Mouse (Mus musculus) macrophage (primary cell): Measurements from ENCODE around the gene Coro1a. TPM values are rescaled to one million over a fixed set of nuclear protein-coding genes. Genes with fewer than 3 reads are reported as not detected.

Source experiments
- H3K27ac ChIP-seq: fragments of 350-480 bp; formaldehyde crosslinking; 2 replicates; pipeline ENCODE4 v1.9.0; 2021
- H3K36me3 ChIP-seq: fragments of 350-480 bp; formaldehyde crosslinking; 2 replicates; pipeline ENCODE4 v1.9.0; 2021; ENCODE audit errors: inconsistent target
- H3K4me3 ChIP-seq: fragments of 350-480 bp; formaldehyde crosslinking; 2 replicates; pipeline ENCODE4 v1.9.0; 2021; ENCODE audit errors: inconsistent target
- H3K79me2 ChIP-seq: fragments of 350-480 bp; formaldehyde crosslinking; 2 replicates; pipeline ENCODE4 v1.9.0; 2021; ENCODE audit errors: inconsistent target
- WGBS: methylation state at CpG from one replicate; pipeline ENCODE4 v1.1.7; 2026; ENCODE audit warnings: inconsistent platforms; ENCODE audit not compliant: missing documents; 5-methylcytosine and 5-hydroxymethylcytosine counted together
- polyA plus RNA-seq: library from polyadenylated mRNA; stranded (reverse); fragments of 250-400 nt; gene quantifications from 3 replicates; pipeline ENCODE4 v1.2.4, GENCODE M21; 2018; ENCODE audit warnings: inconsistent platforms

Gene Coro1a
- polyA plus RNA-seq, 1 experiment from 2014 or later, result 69.4 TPM

- H3K36me3 ChIP-seq, result no peaks in the 10 kb centered on the region
- no peak overlapping the region for H3K4me3 ChIP-seq
- H3K79me2 ChIP-seq, result peaks cover 25% of the 10 kb centered on the region; the same call in 1 of the 2 replicates
- H3K27ac ChIP-seq, result peak overlapping the region; percentile 76
- WGBS, result 27% methylated on average over 3 of the region's 3 CpGs
Measured at GRCm38 (mm10) chr7:126655695-126656094, 51.9 kb downstream of the Coro1a start.

GRCm38 (mm10) chr7:126653991-126654390, 53.6 kb downstream of the Coro1a start:
- WGBS, result 81% methylated on average over 2 of the region's 2 CpGs
- peaks cover 35% of the 10 kb centered on the region for H3K79me2 ChIP-seq
- H3K27ac ChIP-seq, result no peak overlapping the region
- H3K4me3 ChIP-seq, result no peak overlapping the region
- no peaks in the 10 kb centered on the region for H3K36me3 ChIP-seq

GRCm38 (mm10) chr7:126650852-126651251, 56.7 kb downstream of the Coro1a start:
- no peaks in the 10 kb centered on the region for H3K36me3 ChIP-seq
- H3K79me2 ChIP-seq, result peaks cover 35% of the 10 kb centered on the region
- H3K4me3 ChIP-seq, result no peak overlapping the region
- WGBS, result 69% methylated on average over 2 of the region's 2 CpGs
- no peak overlapping the region for H3K27ac ChIP-seq

Other genes starting within 250 kb of the Coro1a start
- 0.06 TPM in 1 of 3 replicates, not detected in the others for gene Atp2a1, start 244.7 kb downstream of the Coro1a start, polyA plus RNA-seq
- 10.4 to 17.2 TPM (median 11.7 TPM) in 3 replicates for gene Sh2b1, start 232.4 kb downstream of the Coro1a start, polyA plus RNA-seq
- 41.8 to 72.5 TPM (median 42.9 TPM) in 3 replicates for gene Tufm, start 220.4 kb downstream of the Coro1a start, polyA plus RNA-seq
- 60.6 to 79.7 TPM (median 71.8 TPM) in 3 replicates for gene Atxn2l, start 204.3 kb downstream of the Coro1a start, polyA plus RNA-seq
- 124 to 206 TPM (median 173 TPM) in 3 replicates for gene Eif3c, start 141.4 kb downstream of the Coro1a start, polyA plus RNA-seq
- gene Apobr, start 122.8 kb downstream of the Coro1a start, polyA plus RNA-seq, result 51.3 to 183 TPM (median 99.8 TPM) in 3 replicates
- gene Cln3, start 122.0 kb downstream of the Coro1a start, polyA plus RNA-seq, result 81.0 to 165 TPM (median 104 TPM) in 3 replicates
- 1.1 to 2.6 TPM (median 1.2 TPM) in 3 replicates for gene Il27, start 112.8 kb downstream of the Coro1a start, polyA plus RNA-seq
- 14.9 to 47.0 TPM (median 32.4 TPM) in 3 replicates for gene Nupr1, start 76.9 kb downstream of the Coro1a start, polyA plus RNA-seq
- 12.5 to 21.7 TPM (median 17.0 TPM) in 3 replicates for gene Sgf29, start 58.5 kb downstream of the Coro1a start, polyA plus RNA-seq
- 1.7 to 8.8 TPM (median 7.5 TPM) in 3 replicates for gene Sult1a1, start 31.4 kb downstream of the Coro1a start, polyA plus RNA-seq
- 39.1 to 134 TPM (median 42.4 TPM) in 3 replicates for gene Bola2, start 12.4 kb downstream of the Coro1a start, polyA plus RNA-seq
- gene Slx1b, start 12.0 kb downstream of the Coro1a start, polyA plus RNA-seq, result 4.2 to 7.9 TPM (median 4.8 TPM) in 3 replicates
- 129 to 232 TPM (median 188 TPM) in 3 replicates for gene Mapk3, start 51.8 kb upstream of the Coro1a start, polyA plus RNA-seq
- gene Gdpd3, start 58.5 kb upstream of the Coro1a start, polyA plus RNA-seq, result 1.9 to 3.3 TPM (median 2.6 TPM) in 3 replicates
- gene Ypel3, start 69.2 kb upstream of the Coro1a start, polyA plus RNA-seq, result 40.6 to 227 TPM (median 90.3 TPM) in 3 replicates
- gene Tbx6, start 73.7 kb upstream of the Coro1a start, polyA plus RNA-seq, result 0.19 to 0.25 TPM in 2 of 3 replicates, not detected in the other
- gene Ppp4c, start 84.7 kb upstream of the Coro1a start, polyA plus RNA-seq, result 62.0 to 139 TPM (median 129 TPM) in 3 replicates
- 0.17 to 0.25 TPM in 2 of 3 replicates, not detected in the other for gene Fam57b, start 89.9 kb upstream of the Coro1a start, polyA plus RNA-seq
- gene 4930451I11Rik, start 123.9 kb upstream of the Coro1a start, polyA plus RNA-seq, result not detected in 3 replicates
- 0.10 TPM in 1 of 3 replicates, not detected in the others for gene Doc2a, start 139.6 kb upstream of the Coro1a start, polyA plus RNA-seq
- 3.9 to 23.5 TPM (median 19.4 TPM) in 3 replicates for gene Hirip3, start 154.2 kb upstream of the Coro1a start, polyA plus RNA-seq
- 34.7 to 59.9 TPM (median 57.7 TPM) in 3 replicates for gene Ino80e, start 154.6 kb upstream of the Coro1a start, polyA plus RNA-seq
- 24.1 to 40.9 TPM (median 31.3 TPM) in 3 replicates for gene Taok2, start 176.9 kb upstream of the Coro1a start, polyA plus RNA-seq
- gene Tmem219, start 215.1 kb upstream of the Coro1a start, polyA plus RNA-seq, result 36.1 to 105 TPM (median 98.7 TPM) in 3 replicates
- 15.3 to 21.9 TPM (median 16.2 TPM) in 3 replicates for gene Kctd13, start 221.1 kb upstream of the Coro1a start, polyA plus RNA-seq
- gene Asphd1, start 241.8 kb upstream of the Coro1a start, polyA plus RNA-seq, result not detected in 3 replicates
- gene Sez6l2, start 242.8 kb upstream of the Coro1a start, polyA plus RNA-seq, result 0.33 to 1.4 TPM (median 1.1 TPM) in 3 replicates